Comparison of ENCODE assay signal across 24 mouse cellular contexts in genomic region chr4:76290484-76290818, GRCm38 (mm10).
"Had no signal": no experiment of that assay in that cellular context is flagged by ENCODE, and none has a peak within 500 bp of the region (broad histone marks: within the 10 kb centered on the region; RNA-seq: fewer than 3 reads in every experiment).

No protein-coding gene starts in this region.

- ATAC-seq: forebrain, embryonic 16.5 days; inflammation-experienced regulatory T-cells, adult 6 months; intestine, embryonic 15.5 days; intestine, postnatal 0 days had no signal

- H3K27me3 ChIP-seq: heart, embryonic 12.5 days; hindbrain, embryonic 15.5 days; intestine, embryonic 15.5 days; limb, embryonic 12.5 days had no signal

- DNase-seq: gastrocnemius, adult 2 months; gastrocnemius, postnatal 10 days; gastrocnemius, postnatal 25 days; heart, adult 18-20 months; heart, postnatal 10 days; heart, postnatal 4 days; kidney, adult 18-20 months; kidney, adult 8-10 months; kidney, postnatal 10 days; kidney, postnatal 25 days; kidney, postnatal 4 days; liver had no signal

- H3K27ac ChIP-seq: heart, embryonic 10.5 days; hindbrain, embryonic 15.5 days; intestine, embryonic 15.5 days; layer of hippocampus, adult 2 months; left cerebral cortex, adult 2 months; limb, embryonic 10.5 days; limb, embryonic 12.5 days had no signal

- H3K36me3 ChIP-seq: heart, embryonic 10.5 days; heart, embryonic 12.5 days; hindbrain, embryonic 15.5 days; intestine, embryonic 15.5 days; limb, embryonic 10.5 days; limb, embryonic 12.5 days had no signal

- H3K9me3 ChIP-seq: heart, embryonic 10.5 days; heart, embryonic 12.5 days; hindbrain, embryonic 15.5 days; intestine, embryonic 15.5 days; limb, embryonic 10.5 days; limb, embryonic 12.5 days had no signal

- H3K4me2 ChIP-seq: heart, embryonic 12.5 days; hindbrain, embryonic 15.5 days; intestine, embryonic 15.5 days; limb, embryonic 12.5 days; liver, embryonic 11.5 days had no signal

- H3K4me1 ChIP-seq: intestine, embryonic 15.5 days had no signal

- H3K9ac ChIP-seq: heart, embryonic 12.5 days; hindbrain, embryonic 15.5 days; intestine, embryonic 15.5 days; limb, embryonic 12.5 days had no signal

- H3K4me3 ChIP-seq: heart, embryonic 10.5 days; heart, embryonic 12.5 days; hindbrain, embryonic 15.5 days; intestine, embryonic 15.5 days; layer of hippocampus, adult 2 months; left cerebral cortex, adult 2 months; limb, embryonic 10.5 days; limb, embryonic 12.5 days had no signal
